Mouse (Mus musculus): Measurements from ENCODE around the gene Trim30d. TPM values are rescaled to one million over a fixed set of nuclear protein-coding genes. Genes with fewer than 3 reads are reported as not detected.

Gene Trim30d
- polyA plus RNA-seq, 1 experiment from 2014 or later, result 0.95 TPM

Other genes with a start within 250 kb of the Trim30d start
- 0.68 and 0.74 TPM in 2 replicates for gene Trim5, start 219.8 kb downstream of the Trim30d start, polyA plus RNA-seq (2015; fragmentation: Nextera tagmentation; extraction: Ambion mirVana)
- 7.5 and 10.1 TPM in 2 replicates for gene Trim12a, start 192.4 kb downstream of the Trim30d start, polyA plus RNA-seq (2015; fragmentation: Nextera tagmentation; extraction: Ambion mirVana)
- gene Trim34b, start 178.4 kb downstream of the Trim30d start, polyA plus RNA-seq (2015; fragmentation: Nextera tagmentation; extraction: Ambion mirVana), result 0.13 and 0.20 TPM in 2 replicates
- gene Trim12c, start 154.5 kb downstream of the Trim30d start, polyA plus RNA-seq (2015; fragmentation: Nextera tagmentation; extraction: Ambion mirVana), result 2.2 and 2.9 TPM in 2 replicates
- 0.05 and 0.07 TPM in 2 replicates for gene Trim30b, start 138.0 kb downstream of the Trim30d start, polyA plus RNA-seq (2015; fragmentation: Nextera tagmentation; extraction: Ambion mirVana)
- 0.11 and 0.26 TPM in 2 replicates for gene Trim30c, start 107.0 kb downstream of the Trim30d start, polyA plus RNA-seq (2015; fragmentation: Nextera tagmentation; extraction: Ambion mirVana)
- 1.3 and 2.2 TPM in 2 replicates for gene Trim30a, start 42.7 kb downstream of the Trim30d start, polyA plus RNA-seq (2015; fragmentation: Nextera tagmentation; extraction: Ambion mirVana)
- not detected in 2 replicates for gene Olfr651, start 42.3 kb upstream of the Trim30d start, polyA plus RNA-seq (2015; fragmentation: Nextera tagmentation; extraction: Ambion mirVana)
- not detected in 2 replicates for gene Olfr652, start 53.1 kb upstream of the Trim30d start, polyA plus RNA-seq (2015; fragmentation: Nextera tagmentation; extraction: Ambion mirVana)
- gene Olfr653, start 69.5 kb upstream of the Trim30d start, polyA plus RNA-seq (2015; fragmentation: Nextera tagmentation; extraction: Ambion mirVana), result not detected in 2 replicates
- gene Olfr654, start 79.2 kb upstream of the Trim30d start, polyA plus RNA-seq (2015; fragmentation: Nextera tagmentation; extraction: Ambion mirVana), result not detected in 2 replicates
- not detected in 2 replicates for gene Olfr655, start 93.9 kb upstream of the Trim30d start, polyA plus RNA-seq (2015; fragmentation: Nextera tagmentation; extraction: Ambion mirVana)
- not detected in 2 replicates for gene Olfr656, start 106.1 kb upstream of the Trim30d start, polyA plus RNA-seq (2015; fragmentation: Nextera tagmentation; extraction: Ambion mirVana)
- not detected in 2 replicates for gene Olfr657, start 116.9 kb upstream of the Trim30d start, polyA plus RNA-seq (2015; fragmentation: Nextera tagmentation; extraction: Ambion mirVana)
- gene Olfr658, start 139.5 kb upstream of the Trim30d start, polyA plus RNA-seq (2015; fragmentation: Nextera tagmentation; extraction: Ambion mirVana), result not detected in 2 replicates
- not detected in 2 replicates for gene Olfr659, start 158.9 kb upstream of the Trim30d start, polyA plus RNA-seq (2015; fragmentation: Nextera tagmentation; extraction: Ambion mirVana)
- gene Olfr661, start 178.7 kb upstream of the Trim30d start, polyA plus RNA-seq (2015; fragmentation: Nextera tagmentation; extraction: Ambion mirVana), result not detected in 2 replicates